In the genomic region with DNA sequence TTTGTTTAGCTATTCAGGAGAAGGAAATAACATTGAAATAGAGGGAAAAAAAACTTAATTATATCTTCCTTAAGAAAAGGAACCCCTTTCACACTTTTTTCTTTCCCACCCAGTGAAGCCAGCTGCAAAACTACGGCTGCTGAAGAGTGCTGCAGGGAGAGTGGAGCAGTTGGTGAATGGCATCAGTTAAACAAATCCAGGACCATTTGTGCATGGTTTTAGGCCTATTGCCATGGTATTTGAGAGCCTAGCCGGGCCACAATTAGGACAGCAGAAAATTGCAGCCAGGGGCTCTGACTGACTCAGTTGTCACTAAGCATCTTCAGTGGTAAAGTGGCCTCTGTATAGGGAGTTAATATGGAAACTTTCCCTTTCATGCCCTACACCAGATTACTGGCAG, we compare ENCODE assay signal across 21 mouse cellular contexts.
"Had no signal": no experiment of that assay in that cellular context is flagged by ENCODE, and none has a peak within 500 bp of the region (broad histone marks: within the 10 kb centered on the region; RNA-seq: fewer than 3 reads in every experiment).

No protein-coding gene starts in this region.

- H3K27ac ChIP-seq: kidney, embryonic 15.5 days; layer of hippocampus, adult 2 months; left cerebral cortex, adult 2 months; liver, embryonic 13.5 days; neural tube, embryonic 12.5 days; neural tube, embryonic 15.5 days; stomach, postnatal 0 days had no signal

- H3K4me3 ChIP-seq: kidney, embryonic 15.5 days; layer of hippocampus, adult 2 months; left cerebral cortex, adult 2 months; liver, embryonic 13.5 days; neural tube, embryonic 12.5 days; neural tube, embryonic 15.5 days had no signal

- DNase-seq: kidney, adult 8-10 months; kidney, postnatal 10 days; kidney, postnatal 36 days; layer of hippocampus, postnatal 36 days; liver, embryonic 13.5 days; lung, adult 2 months; lung, postnatal 14 days; lung, postnatal 4 days; right cerebral cortex, adult 18-20 months; right cerebral cortex, postnatal 14 days; right cerebral cortex, postnatal 4 days; thymus, adult 2 months; thymus, postnatal 14 days; thymus, postnatal 4 days had no signal

- H3K36me3 ChIP-seq: kidney, embryonic 15.5 days; liver, embryonic 13.5 days; neural tube, embryonic 12.5 days; neural tube, embryonic 15.5 days had no signal

- H3K9me3 ChIP-seq: kidney, embryonic 15.5 days; liver, embryonic 13.5 days; neural tube, embryonic 12.5 days; neural tube, embryonic 15.5 days had no signal

- H3K9ac ChIP-seq: kidney, embryonic 15.5 days; liver, embryonic 13.5 days; neural tube, embryonic 12.5 days; neural tube, embryonic 15.5 days had no signal

- H3K4me2 ChIP-seq: kidney, embryonic 15.5 days; liver, embryonic 13.5 days; midbrain, embryonic 11.5 days; neural tube, embryonic 12.5 days; neural tube, embryonic 15.5 days had no signal

- H3K27me3 ChIP-seq: kidney, embryonic 15.5 days; liver, embryonic 13.5 days; neural tube, embryonic 12.5 days; neural tube, embryonic 15.5 days had no signal

- H3K4me1 ChIP-seq: kidney, embryonic 15.5 days; liver, embryonic 13.5 days; neural tube, embryonic 12.5 days; neural tube, embryonic 15.5 days had no signal
